Mouse (Mus musculus) stomach, embryonic 14.5 days (tissue): ENCODE measurements at regions not wholly inside any gene's neighbourhood (a gene's known extent, or its start where the extent isn't known, plus 50 kb on each side); places are given as distances from the start of the nearest gene placed in this dataset.
"Not testable (repeated sequence)": the region's sequence is repeated elsewhere in the genome, so short reads cannot be mapped to it uniquely, and the experiment has no call there.

Source experiments
- ATAC-seq: fragments of 200-750 bp; cut with Nextera tagmentation; 2 replicates; pipeline ENCODE4 v1.8.0; 2017; ENCODE audit warnings: low read depth, moderate TSS enrichment; ENCODE audit not compliant: insufficient number of reproducible peaks, insufficient read depth, low FRiP score
- H3K27ac ChIP-seq: fragments of 300-500 bp; sonication (generic); 2 replicates; pipeline ENCODE4 v1.5.1; 2014; ENCODE audit warnings: mild to moderate bottlenecking, low read length, moderate library complexity, mixed read lengths
- H3K27me3 ChIP-seq: fragments of 300-500 bp; sonication (generic); 2 replicates; pipeline ENCODE4 v1.6.1; 2014; ENCODE audit warnings: low read length, control low read depth, mixed read lengths; ENCODE audit not compliant: control insufficient read depth, insufficient read depth
- H3K36me3 ChIP-seq: fragments of 300-500 bp; sonication (generic); 2 replicates; pipeline ENCODE4 v1.6.1; 2014; ENCODE audit warnings: mild to moderate bottlenecking, control low read depth, low read length, moderate library complexity, mixed read lengths; ENCODE audit not compliant: control insufficient read depth, insufficient read depth
- H3K4me1 ChIP-seq: fragments of 300-500 bp; sonication (generic); 2 replicates; pipeline ENCODE4 v1.6.1; 2014; ENCODE audit warnings: low read length, control low read depth, mixed read lengths; ENCODE audit not compliant: control insufficient read depth, insufficient read depth
- H3K4me2 ChIP-seq: fragments of 300-500 bp; sonication (generic); replicated peaks from 2 replicates; pipeline ENCODE4 v1.6.1; 2014; ENCODE audit warnings: low read depth, low read length, control low read depth
- H3K4me3 ChIP-seq: fragments of 300-500 bp; sonication (generic); 2 replicates; pipeline ENCODE4 v1.5.1; 2014; ENCODE audit warnings: low read depth, low read length, control low read depth
- H3K9ac ChIP-seq: fragments of 300-500 bp; sonication (generic); replicated peaks from 2 replicates; pipeline ENCODE4 v1.6.1; 2014; ENCODE audit warnings: low read depth, mild to moderate bottlenecking, control low read depth, low read length, moderate library complexity, mixed read lengths
- H3K9me3 ChIP-seq: fragments of 300-500 bp; sonication (generic); 2 replicates; pipeline ENCODE4 v1.6.1; 2016; ENCODE audit warnings: low read depth, low read length, control low read depth; ENCODE audit not compliant: control insufficient read depth
- WGBS: fragments of 180-500 bp; shearing (Covaris S2); extraction: QIAGEN DNeasy Blood & Tissue Kit; methylation state at CpG from one replicate; pipeline ENCODE4 v1.1.7; 2014; 5-methylcytosine and 5-hydroxymethylcytosine counted together

- Histone ChIP-seq H3K27me3 (no peaks in the 10 kb centered on the region), H3K4me3 (no peak overlapping the region), H3K9ac (no peak overlapping the region), H3K4me2 (no peak overlapping the region), H3K4me1 (no peaks in the 10 kb centered on the region), H3K9me3 (no peaks in the 10 kb centered on the region), H3K36me3 (no peaks in the 10 kb centered on the region), H3K27ac (no peak overlapping the region)
- ATAC-seq, result no peak
- WGBS, result 81% methylated on average over 1 of the region's 1 CpGs
These were observed 105.8 kb upstream of the Akr1e1 start for GRCm38 (mm10) chr13:4714724-4715123.

GRCm38 (mm10) chr13:4712698-4713097 is 103.7 kb upstream of the Akr1e1 start:
- Histone ChIP-seq H3K27ac (no peak overlapping the region), H3K9ac (no peak overlapping the region), H3K9me3 (no peaks in the 10 kb centered on the region), H3K27me3 (no peaks in the 10 kb centered on the region), H3K36me3 (no peaks in the 10 kb centered on the region), H3K4me2 (no peak overlapping the region), H3K4me3 (no peak overlapping the region), H3K4me1 (no peaks in the 10 kb centered on the region)
- ATAC-seq, result no peak
- WGBS, result 65% methylated on average over 3 of the region's 3 CpGs

- ATAC-seq, result not testable (repeated sequence)
- WGBS, result 63% methylated on average over 2 of the region's 2 CpGs
These were observed 90.6 kb upstream of the Akr1e1 start for GRCm38 (mm10) chr13:4699591-4699990.

GRCm38 (mm10) chr13:4666375-4667140 is 57.6 kb upstream of the Akr1e1 start:
- Histone ChIP-seq H3K4me1 (no peaks in the 10 kb centered on the region), H3K27ac (no peak overlapping the region), H3K4me2 (no peak overlapping the region), H3K9ac (no peak overlapping the region), H3K36me3 (no peaks in the 10 kb centered on the region), H3K27me3 (no peaks in the 10 kb centered on the region), H3K4me3 (no peak overlapping the region), H3K9me3 (no peaks in the 10 kb centered on the region)
- no peak for ATAC-seq
- 37% methylated on average over 11 of the region's 11 CpGs for WGBS

More at GRCm38 (mm10) chr13:4699591-4699990, 90.6 kb upstream of the Akr1e1 start:
- H3K4me1 ChIP-seq, H3K4me3 ChIP-seq, H3K9ac ChIP-seq, H3K27me3 ChIP-seq, H3K27ac ChIP-seq, H3K36me3 ChIP-seq, H3K9me3 ChIP-seq, H3K4me2 ChIP-seq: not testable (repeated sequence)

- ATAC-seq, result no peak
- no peak overlapping the region for H3K4me2 ChIP-seq
- no peaks in the 10 kb centered on the region for H3K36me3 ChIP-seq
- no peaks in the 10 kb centered on the region for H3K9me3 ChIP-seq
- H3K27me3 ChIP-seq, result no peaks in the 10 kb centered on the region
- no peaks in the 10 kb centered on the region for H3K4me1 ChIP-seq
- H3K27ac ChIP-seq, result no peak overlapping the region
- H3K9ac ChIP-seq, result no peak overlapping the region
- no peak overlapping the region for H3K4me3 ChIP-seq
- WGBS, result 45% methylated on average over 3 of the region's 3 CpGs
These were observed 54.4 kb upstream of the Akr1e1 start for GRCm38 (mm10) chr13:4663390-4663789.

- no peaks in the 10 kb centered on the region for H3K4me1 ChIP-seq
- ATAC-seq, result peak; percentile 63; the same call in 1 of the 2 replicates
- no peak overlapping the region for H3K4me2 ChIP-seq
- H3K9ac ChIP-seq, result no peak overlapping the region
- H3K27ac ChIP-seq, result no peak overlapping the region
- H3K27me3 ChIP-seq, result no peaks in the 10 kb centered on the region
- WGBS, result 51% methylated on average over 13 of the region's 13 CpGs
- no peaks in the 10 kb centered on the region for H3K36me3 ChIP-seq
- H3K4me3 ChIP-seq, result no peak overlapping the region
- H3K9me3 ChIP-seq, result no peaks in the 10 kb centered on the region
These were observed 53.5 kb upstream of the Akr1e1 start for GRCm38 (mm10) chr13:4662336-4663101.
